Mouse (Mus musculus): ENCODE measurements around the gene Pgrmc2. TPM values are rescaled to one million over a fixed set of nuclear protein-coding genes. Genes with fewer than 3 reads are reported as not detected.

Pgrmc2 gene
- polyA plus RNA-seq, 1 experiment from 2014 or later, result 23.8 TPM

Other genes with a start within 250 kb of the Pgrmc2 start
- 11.6 and 11.7 TPM in 2 replicates for gene Mfsd8, start 236.2 kb downstream of the Pgrmc2 start, polyA plus RNA-seq (2015; fragmentation: Nextera tagmentation; extraction: Ambion mirVana)
- 8.5 and 12.5 TPM in 2 replicates for gene Abhd18, start 236.1 kb downstream of the Pgrmc2 start, polyA plus RNA-seq (2015; fragmentation: Nextera tagmentation; extraction: Ambion mirVana)
- gene 1700034I23Rik, start 180.5 kb downstream of the Pgrmc2 start, polyA plus RNA-seq (2015; fragmentation: Nextera tagmentation; extraction: Ambion mirVana), result 0.05 and 0.17 TPM in 2 replicates
- gene Larp1b, start 133.2 kb downstream of the Pgrmc2 start, polyA plus RNA-seq (2015; fragmentation: Nextera tagmentation; extraction: Ambion mirVana), result 5.7 and 8.5 TPM in 2 replicates